Mouse (Mus musculus): ENCODE results near the gene Avpr1a. TPM values are rescaled to one million over a fixed set of nuclear protein-coding genes. Genes with fewer than 3 reads are reported as not detected.

Gene Avpr1a
- total RNA-seq (2021), result under 1 TPM; 0.39 to 0.67 TPM
- long read RNA-seq, experiment 1, result 0 reads
- long read RNA-seq, experiment 2, result 0 reads

DNA sequence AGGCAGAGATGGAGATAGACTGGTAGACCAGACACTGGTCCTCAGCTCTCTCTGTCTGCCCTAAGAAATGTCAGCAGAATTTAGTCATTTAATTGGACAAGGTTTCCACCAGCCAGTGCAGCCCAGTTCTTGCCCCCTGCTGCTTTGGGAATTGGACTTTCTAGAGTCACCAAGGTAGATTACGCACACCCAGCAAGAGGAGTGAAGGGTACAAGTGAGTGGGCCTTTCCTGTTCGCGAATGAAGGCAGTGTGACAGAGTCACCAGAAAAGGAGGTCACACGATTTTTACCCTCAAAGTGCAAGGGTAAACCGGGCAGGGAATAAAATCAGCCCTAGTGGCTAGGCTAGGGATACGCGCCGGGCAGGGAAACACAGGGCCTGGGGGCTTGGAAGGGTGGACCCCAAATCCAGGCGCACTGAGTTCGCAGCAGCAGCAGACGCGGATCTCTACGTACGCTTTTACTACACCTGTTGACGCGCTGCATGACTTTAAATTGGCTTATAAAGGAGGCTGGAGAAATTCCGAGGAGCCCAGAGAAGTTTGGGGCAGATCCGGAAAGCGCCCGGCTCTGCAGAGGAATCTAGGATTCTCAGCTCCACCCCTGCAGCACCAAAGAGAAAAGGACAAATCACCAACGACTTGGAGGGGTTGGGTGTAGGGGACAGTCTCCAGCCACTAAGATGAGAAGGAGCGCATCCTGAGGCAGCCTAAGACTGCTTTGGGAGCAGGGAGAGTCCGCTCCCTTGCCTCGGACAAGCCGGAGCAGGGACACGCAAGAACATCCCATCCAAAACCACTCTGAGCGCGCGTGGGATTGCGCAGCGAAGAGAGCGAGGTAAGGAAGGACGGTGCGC is at the start of gene Avpr1a:
Gene Avpr1a (plus strand): TSS at position 639 of the 856 bp plus-strand sequence.
- TF ChIP-seq CTCF (conservative IDR thresholded peaks at IDR 0.05), result peak; percentile 33
- Histone ChIP-seq H3K4me3 (peak within 1 kb of the TSS; percentile 59), H3K27ac (no peak within 1 kb of the TSS)
- no peak for DNase-seq (ENCODE audit: low spot score in 2 of 2)

DNA sequence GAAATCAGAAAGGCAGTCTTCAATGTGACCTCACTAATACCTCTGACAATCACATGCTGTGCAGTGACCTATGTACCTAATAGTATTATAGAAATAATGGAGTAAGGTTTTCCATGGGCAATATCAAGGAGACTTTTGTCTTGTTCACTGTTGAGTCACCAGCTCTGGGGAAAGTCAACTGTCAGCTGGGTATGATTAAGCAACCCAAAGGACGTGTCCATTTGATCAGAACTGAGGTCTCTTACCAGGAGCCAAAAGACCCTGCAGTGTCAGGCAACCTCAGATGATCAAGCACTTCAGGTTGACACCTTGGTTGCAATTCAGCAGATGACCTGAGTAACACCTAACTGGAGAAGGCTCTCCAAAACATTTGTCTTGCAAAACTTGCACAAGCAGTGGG is 46.0 kb upstream of the Avpr1a start:
- no peak for TF ChIP-seq CTCF (conservative IDR thresholded peaks at IDR 0.05)
- no peak overlapping the region for H3K27ac ChIP-seq
- DNase-seq (ENCODE audit: low spot score in 2 of 2), result no peak
- H3K4me3 ChIP-seq, result no peak overlapping the region

DNA sequence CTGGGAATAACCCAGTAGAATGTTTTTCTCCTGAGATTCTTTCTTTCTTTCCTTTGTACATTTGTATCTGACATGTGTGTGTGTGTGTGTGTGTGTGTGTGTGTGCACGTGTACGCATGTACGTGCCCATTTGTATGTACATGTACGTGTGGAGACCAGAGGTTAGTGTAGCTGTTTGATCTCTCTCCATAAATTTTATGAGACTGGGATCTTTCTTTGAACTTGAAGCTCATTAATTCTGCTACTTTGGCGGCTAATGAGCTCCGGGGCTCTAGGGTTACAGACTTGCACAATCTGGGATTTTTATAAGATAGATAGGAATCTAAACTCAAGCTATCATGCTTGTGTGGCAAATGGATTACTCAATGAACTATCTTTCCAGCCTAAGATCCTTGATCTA is 42.0 kb upstream of the Avpr1a start:
- TF ChIP-seq CTCF (conservative IDR thresholded peaks at IDR 0.05), result no peak
- H3K4me3 ChIP-seq, result no peak overlapping the region
- no peak overlapping the region for H3K27ac ChIP-seq
- DNase-seq (ENCODE audit: low spot score in 2 of 2), result no peak

DNA sequence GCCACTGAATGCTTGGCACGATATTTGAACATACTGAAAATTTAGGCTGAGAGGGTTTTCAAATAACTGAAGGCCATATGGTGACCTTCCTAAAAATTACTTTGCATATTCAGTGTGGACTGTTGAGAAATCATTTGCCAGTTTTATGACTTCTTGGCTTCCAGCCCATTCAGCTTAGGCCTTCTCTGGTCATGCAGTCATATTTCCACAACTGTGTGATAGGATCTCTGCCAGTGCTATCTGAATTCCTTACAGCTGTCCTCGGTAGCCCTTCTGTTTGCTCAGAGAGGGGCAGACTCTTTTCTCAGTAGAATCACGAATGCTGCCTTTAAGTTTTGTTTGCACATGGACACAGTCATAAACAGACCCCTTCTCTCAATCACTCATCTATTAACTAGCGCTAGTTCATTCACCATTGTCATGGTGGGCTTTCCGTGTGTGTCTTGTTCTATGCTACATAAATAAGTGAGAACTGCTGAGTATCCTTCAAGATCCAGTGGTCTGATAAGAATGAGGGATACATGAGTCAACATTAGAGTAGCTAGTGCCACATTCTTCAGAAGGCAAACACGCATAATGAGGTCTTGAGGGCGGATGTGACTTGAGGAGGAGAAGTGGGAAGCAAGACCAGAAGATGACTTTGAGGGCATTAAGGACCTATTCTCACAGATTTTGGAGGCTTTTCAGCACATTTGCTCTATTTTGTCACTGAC is 39.4 kb upstream of the Avpr1a start:
- DNase-seq (ENCODE audit: low spot score in 2 of 2), result no peak
- TF ChIP-seq CTCF (conservative IDR thresholded peaks at IDR 0.05), result no peak
- no peak overlapping the region for H3K4me3 ChIP-seq

GRCm38 (mm10) chr10:122410791-122411190 is 37.5 kb upstream of the Avpr1a start:
- TF ChIP-seq CTCF (conservative IDR thresholded peaks at IDR 0.05), result no peak
- Histone ChIP-seq H3K4me3 (no peak overlapping the region), H3K27ac (no peak overlapping the region)
- DNase-seq (ENCODE audit: low spot score in 2 of 2), result no peak

More for the DNA sequence above, 39.4 kb upstream of the Avpr1a start:
- H3K27ac ChIP-seq, result no peak overlapping the region

DNA sequence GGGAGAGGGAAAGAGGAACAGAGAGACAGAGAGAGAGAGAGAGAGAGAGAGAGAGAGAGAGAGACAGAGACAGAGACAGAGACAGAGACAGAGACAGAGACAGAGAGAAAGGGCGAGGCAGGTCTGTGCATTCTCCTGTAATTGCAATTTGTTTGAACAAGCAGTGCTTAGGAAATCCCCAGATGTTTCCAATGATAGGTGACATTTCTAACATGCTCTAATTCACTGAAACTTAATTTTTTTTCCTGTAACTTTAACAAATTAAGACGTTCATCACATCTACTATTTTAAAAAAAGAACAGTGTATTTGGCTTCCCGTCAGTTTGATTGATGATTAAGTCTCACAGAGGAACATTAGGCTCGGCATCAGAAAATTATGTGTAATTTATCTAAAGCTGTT is 15.6 kb upstream of the Avpr1a start:
- DNase-seq (ENCODE audit: low spot score in 2 of 2), result no peak
- Histone ChIP-seq H3K4me3 (no peak overlapping the region), H3K27ac (no peak overlapping the region)
- no peak for TF ChIP-seq CTCF (conservative IDR thresholded peaks at IDR 0.05)

GRCm38 (mm10) chr10:122447275-122447674 is 1.0 kb upstream of the Avpr1a start:
- H3K4me3 ChIP-seq, result no peak overlapping the region
- peak; percentile 53 to 74 for DNase-seq (ENCODE audit: low spot score in 2 of 2)
- H3K27ac ChIP-seq, result no peak overlapping the region
- peak; percentile 72 for TF ChIP-seq CTCF (conservative IDR thresholded peaks at IDR 0.05)

DNA sequence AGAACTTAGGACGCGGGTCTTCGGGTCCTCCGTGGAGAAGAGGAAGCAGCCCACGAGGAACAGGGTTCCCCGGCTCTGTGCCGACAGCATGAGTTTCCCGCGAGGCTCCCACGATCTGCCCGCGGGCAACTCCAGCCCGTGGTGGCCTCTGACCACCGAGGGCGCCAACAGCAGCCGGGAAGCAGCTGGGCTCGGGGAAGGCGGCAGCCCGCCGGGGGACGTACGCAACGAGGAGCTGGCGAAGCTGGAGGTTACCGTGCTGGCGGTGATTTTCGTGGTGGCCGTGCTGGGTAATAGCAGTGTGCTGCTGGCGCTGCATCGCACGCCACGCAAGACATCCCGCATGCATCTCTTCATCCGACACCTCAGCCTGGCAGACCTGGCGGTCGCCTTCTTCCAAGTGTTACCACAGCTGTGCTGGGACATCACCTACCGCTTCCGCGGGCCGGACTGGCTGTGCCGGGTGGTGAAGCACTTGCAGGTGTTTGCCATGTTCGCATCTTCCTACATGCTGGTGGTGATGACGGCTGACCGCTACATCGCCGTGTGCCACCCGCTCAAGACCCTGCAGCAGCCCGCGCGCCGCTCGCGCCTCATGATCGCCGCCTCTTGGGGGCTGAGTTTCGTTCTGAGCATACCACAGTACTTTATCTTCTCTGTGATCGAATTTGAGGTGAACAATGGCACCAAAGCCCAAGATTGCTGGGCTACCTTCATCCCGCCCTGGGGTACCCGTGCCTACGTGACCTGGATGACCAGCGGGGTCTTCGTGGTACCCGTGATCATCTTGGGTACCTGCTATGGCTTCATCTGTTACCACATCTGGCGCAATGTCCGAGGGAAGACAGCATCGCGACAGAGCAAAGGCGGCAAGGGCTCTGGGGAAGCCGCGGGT is 665 bp downstream of the Avpr1a start:
- Histone ChIP-seq H3K27ac (no peak overlapping the region), H3K4me3 (peak overlapping the region; percentile 59)
- no peak for DNase-seq (ENCODE audit: low spot score in 2 of 2)
- peak; percentile 36; the same call in 1 of the 2 replicates for TF ChIP-seq CTCF (conservative IDR thresholded peaks at IDR 0.05)

DNA sequence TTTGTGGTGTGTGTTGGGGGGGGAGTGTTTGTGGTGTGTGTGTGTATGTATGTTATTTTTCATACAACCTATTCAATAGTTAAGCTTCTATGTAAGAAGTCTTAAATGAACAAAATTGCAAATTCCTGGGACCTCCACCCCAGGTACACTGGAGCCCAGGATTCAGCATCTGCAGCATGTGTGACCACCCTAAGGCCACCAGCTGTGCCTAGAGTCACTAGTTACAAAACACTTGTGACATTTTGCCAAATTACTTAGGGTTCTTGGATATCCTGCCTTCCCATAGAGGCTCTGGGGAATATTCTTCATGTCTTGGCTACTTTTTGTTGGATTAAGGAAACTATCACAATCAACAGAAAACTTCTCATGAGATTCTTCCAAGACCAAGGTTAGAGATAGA is 1.6 kb downstream of the Avpr1a start:
- TF ChIP-seq CTCF (conservative IDR thresholded peaks at IDR 0.05), result no peak
- no peak overlapping the region for H3K4me3 ChIP-seq
- no peak overlapping the region for H3K27ac ChIP-seq
- no peak for DNase-seq (ENCODE audit: low spot score in 2 of 2)

GRCm38 (mm10) chr10:122453466-122453865 is 5.2 kb downstream of the Avpr1a start:
- Histone ChIP-seq H3K4me3 (no peak overlapping the region), H3K27ac (no peak overlapping the region)
- no peak for DNase-seq (ENCODE audit: low spot score in 2 of 2)
- no peak for TF ChIP-seq CTCF (conservative IDR thresholded peaks at IDR 0.05)

DNA sequence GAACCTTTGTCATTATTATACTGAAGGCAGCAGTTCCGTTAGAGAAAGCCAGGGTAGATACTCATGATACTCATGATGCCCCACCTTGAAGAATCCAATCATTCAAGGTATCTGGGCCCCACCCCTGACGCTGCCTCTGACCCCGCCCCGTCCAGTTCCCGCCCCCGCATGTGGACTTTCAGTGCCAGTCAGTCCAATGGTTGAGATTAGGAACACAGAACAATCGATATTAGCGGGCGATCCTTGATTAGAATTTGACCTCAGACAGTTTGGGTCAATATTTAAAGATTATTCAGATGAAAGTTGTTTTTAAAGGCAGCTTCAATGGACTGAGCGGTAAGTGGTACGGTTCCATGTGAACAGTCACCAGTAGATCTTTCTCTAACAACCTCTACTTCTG is 7.5 kb downstream of the Avpr1a start:
- no peak for DNase-seq (ENCODE audit: low spot score in 2 of 2)
- TF ChIP-seq CTCF (conservative IDR thresholded peaks at IDR 0.05), result no peak
- H3K27ac ChIP-seq, result no peak overlapping the region
- H3K4me3 ChIP-seq, result no peak overlapping the region

GRCm38 (mm10) chr10:122476846-122477245 is 28.5 kb downstream of the Avpr1a start:
- DNase-seq (ENCODE audit: low spot score in 2 of 2), result no peak
- TF ChIP-seq CTCF (conservative IDR thresholded peaks at IDR 0.05), result no peak
- no peak overlapping the region for H3K27ac ChIP-seq
- no peak overlapping the region for H3K4me3 ChIP-seq

DNA sequence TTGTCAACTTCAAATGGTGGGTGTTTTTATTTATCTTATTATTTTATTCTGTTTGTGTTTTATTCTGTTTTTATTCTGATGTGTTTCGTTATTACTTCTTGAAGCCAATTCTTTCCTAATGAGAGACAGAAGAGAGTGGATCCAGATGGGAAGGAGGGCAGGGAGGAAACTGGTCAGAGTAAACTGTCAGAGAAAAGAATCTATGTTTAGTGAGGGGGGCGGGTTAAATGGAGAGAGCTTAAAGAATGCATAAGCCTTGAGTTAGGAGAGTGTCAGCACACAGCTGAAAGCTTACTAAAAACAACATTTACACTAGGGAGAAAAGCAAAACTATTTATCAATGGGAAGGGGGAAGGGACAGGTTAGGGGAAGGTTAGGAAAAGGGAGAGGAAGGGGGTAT is 50.3 kb downstream of the Avpr1a start:
- no peak for DNase-seq (ENCODE audit: low spot score in 2 of 2)
- TF ChIP-seq CTCF (conservative IDR thresholded peaks at IDR 0.05), result no peak

More for the DNA sequence above, 50.3 kb downstream of the Avpr1a start:
- H3K4me3 ChIP-seq, result no peak overlapping the region
- no peak overlapping the region for H3K27ac ChIP-seq
